Mouse (Mus musculus) cerebellum, adult 2 months (tissue): ENCODE results near the gene Snorc.

Source experiments
- CTCF ChIP-seq: fragments of 200-500 bp; IDR thresholded peaks from 2 replicates; pipeline ENCODE4 v1.5.1; 2011; ENCODE audit warnings: low read depth, mild to moderate bottlenecking, control low read depth, low read length, moderate library complexity, borderline replicate concordance; ENCODE audit not compliant: insufficient read depth
- POLR2A ChIP-seq: fragments of 200-500 bp; IDR thresholded peaks from 2 replicates; pipeline ENCODE4 v1.6.1; 2011; ENCODE audit warnings: low read length, control low read depth, borderline replicate concordance; ENCODE audit not compliant: insufficient read depth

GRCm38 (mm10) chr1:87525041-87525440, 55.0 kb downstream of the Snorc start:
- no peak for TF ChIP-seq POLR2A
- no peak for TF ChIP-seq CTCF
